Mouse (Mus musculus) midbrain, embryonic 14.5 days (tissue): ENCODE results near the gene Nop2. TPM values are rescaled to one million over a fixed set of nuclear protein-coding genes. Genes with fewer than 3 reads are reported as not detected.

Experiments
- ATAC-seq: fragments of 200-750 bp; cut with Nextera tagmentation; 2 replicates; pipeline ENCODE4 v1.8.0; 2017; ENCODE audit warnings: moderate number of reproducible peaks, moderate library complexity; ENCODE audit not compliant: low FRiP score, low TSS enrichment
- DNase-seq: peaks from one replicate; pipeline ENCODE4 v3.0.0-alpha.2; 2015
- H3K27ac ChIP-seq: fragments of 300-500 bp; sonication (generic); replicated peaks from 2 replicates; pipeline ENCODE4 v1.5.1; 2014; ENCODE audit warnings: mild to moderate bottlenecking, low read depth, low read length, moderate library complexity
- H3K27me3 ChIP-seq: fragments of 300-500 bp; sonication (generic); 2 replicates; pipeline ENCODE4 v1.6.1; 2014; ENCODE audit warnings: low read length, control low read depth, mixed read lengths; ENCODE audit not compliant: control insufficient read depth, insufficient read depth
- H3K36me3 ChIP-seq: fragments of 300-500 bp; sonication (generic); 2 replicates; pipeline ENCODE4 v1.6.1; 2014; ENCODE audit warnings: low read length, control low read depth; ENCODE audit not compliant: control insufficient read depth, insufficient read depth
- H3K4me1 ChIP-seq: fragments of 300-500 bp; sonication (generic); 2 replicates; pipeline ENCODE4 v1.6.1; 2014; ENCODE audit warnings: mild to moderate bottlenecking, antibody characterized with exemption, low read length, control low read depth; ENCODE audit not compliant: control insufficient read depth, insufficient read depth
- H3K4me2 ChIP-seq: fragments of 300-500 bp; sonication (generic); 2 replicates; pipeline ENCODE4 v1.6.1; 2014; ENCODE audit warnings: mild to moderate bottlenecking, low read length, moderate library complexity
- H3K4me3 ChIP-seq: fragments of 300-500 bp; sonication (generic); replicated peaks from 2 replicates; pipeline ENCODE4 v1.5.1; 2014; ENCODE audit warnings: low read depth, low read length
- H3K9ac ChIP-seq: fragments of 300-500 bp; sonication (generic); replicated peaks from 2 replicates; pipeline ENCODE4 v1.6.1; 2014; ENCODE audit warnings: mild to moderate bottlenecking, low read length, moderate library complexity
- H3K9me3 ChIP-seq: fragments of 300-500 bp; sonication (generic); 2 replicates; pipeline ENCODE4 v1.6.1; 2016; ENCODE audit warnings: low read length, control low read depth, mixed read lengths; ENCODE audit not compliant: control insufficient read depth
- WGBS: fragments of 180-500 bp; shearing (Covaris S2); extraction: QIAGEN DNeasy Blood & Tissue Kit; methylation state at CpG from one replicate; pipeline ENCODE4 v1.1.7; 2014; 5-methylcytosine and 5-hydroxymethylcytosine counted together
- polyA plus RNA-seq: library from polyadenylated mRNA; unstranded; fragments of >200 nt; fragmentation: Nextera tagmentation; extraction: Ambion mirVana; gene quantifications from 2 replicates; pipeline ENCODE4 v1.2.1, GENCODE M21; 2014

Gene Nop2
- polyA plus RNA-seq, 1 experiment from 2014 or later, result 46.3 TPM

- Histone ChIP-seq H3K9me3 (no peaks in the 10 kb centered on the region), H3K4me3 (no peak overlapping the region), H3K27me3 (no peaks in the 10 kb centered on the region), H3K27ac (no peak overlapping the region), H3K36me3 (peaks cover 96% of the 10 kb centered on the region), H3K4me1 (no peaks in the 10 kb centered on the region), H3K9ac (no peak overlapping the region), H3K4me2 (no peak overlapping the region)
- ATAC-seq (no peak), DNase-seq (no peak)
- WGBS, result 63% methylated on average over 5 of the region's 5 CpGs
Observed at GRCm38 (mm10) chr6:125182133-125182532, 50.4 kb downstream of the Nop2 start.

- Histone ChIP-seq H3K4me3 (no peak overlapping the region), H3K36me3 (peaks cover 81% of the 10 kb centered on the region), H3K9me3 (no peaks in the 10 kb centered on the region), H3K4me2 (no peak overlapping the region), H3K27ac (no peak overlapping the region), H3K9ac (no peak overlapping the region), H3K4me1 (0 out of 2 replicates have a peak, but pooled peaks cover 3% of the 10 kb centered on the region), H3K27me3 (no peaks in the 10 kb centered on the region)
- ATAC-seq (no peak), DNase-seq (no peak)
- WGBS, result 95% methylated on average over 10 of the region's 10 CpGs
Observed at GRCm38 (mm10) chr6:125186203-125186602, 54.5 kb downstream of the Nop2 start.

- peak overlapping the region; percentile 99 for H3K27ac ChIP-seq
- peak overlapping the region; percentile 69 for H3K4me3 ChIP-seq
- DNase-seq, result peak; percentile 14
- H3K9me3 ChIP-seq, result no peaks in the 10 kb centered on the region
- peaks cover 13% of the 10 kb centered on the region; the same call in 1 of the 2 replicates for H3K4me1 ChIP-seq
- peak overlapping the region; percentile 62 for H3K9ac ChIP-seq
- H3K36me3 ChIP-seq, result peaks cover 54% of the 10 kb centered on the region
- peak overlapping the region; percentile 71 for H3K4me2 ChIP-seq
- ATAC-seq, result no peak
- H3K27me3 ChIP-seq, result no peaks in the 10 kb centered on the region
Observed at GRCm38 (mm10) chr6:125190816-125191215, 59.1 kb downstream of the Nop2 start.

GRCm38 (mm10) chr6:125191332-125192015 is 59.8 kb downstream of the Nop2 start, which contains the start of the genes Ncapd2 and Mrpl51:
TSS of gene Ncapd2 (minus strand) at chr6:125191701.
TSS of gene Mrpl51 (plus strand) at chr6:125191801.
- under 1% methylated on average over 54 of the region's 54 CpGs for WGBS
- no peaks in the 10 kb centered on the region for H3K27me3 ChIP-seq
- H3K4me1 ChIP-seq, result peaks cover 14% of the 10 kb centered on the region; the same call in 1 of the 2 replicates
- H3K9me3 ChIP-seq, result no peaks in the 10 kb centered on the region
- ATAC-seq (peak; percentile 97), DNase-seq (peak; percentile 99)
- H3K4me2 ChIP-seq, result peak within 1 kb of the TSS; percentile 71
- peak within 1 kb of the TSS; percentile 68 for H3K9ac ChIP-seq
- H3K4me3 ChIP-seq, result peak within 1 kb of the TSS; percentile 69
- peaks cover 48% of the 10 kb centered on the region for H3K36me3 ChIP-seq
- peak within 1 kb of the TSS; percentile 99 for H3K27ac ChIP-seq

- ATAC-seq (peak; percentile 92), DNase-seq (peak; percentile 97)
- H3K27me3 ChIP-seq, result no peaks in the 10 kb centered on the region
- peak overlapping the region; percentile 71 for H3K4me2 ChIP-seq
- H3K4me3 ChIP-seq, result peak overlapping the region; percentile 69
- WGBS, result under 1% methylated on average over 34 of the region's 34 CpGs
- peak overlapping the region; percentile 68 for H3K9ac ChIP-seq
- no peaks in the 10 kb centered on the region for H3K9me3 ChIP-seq
- H3K36me3 ChIP-seq, result peaks cover 41% of the 10 kb centered on the region
- H3K4me1 ChIP-seq, result peaks cover 14% of the 10 kb centered on the region; the same call in 1 of the 2 replicates
- H3K27ac ChIP-seq, result peak overlapping the region; percentile 99
Observed at GRCm38 (mm10) chr6:125192016-125192714, 60.5 kb downstream of the Nop2 start.

GRCm38 (mm10) chr6:125192841-125193240 is 61.1 kb downstream of the Nop2 start:
- Histone ChIP-seq H3K4me2 (peak overlapping the region; percentile 71), H3K36me3 (peaks cover 34% of the 10 kb centered on the region), H3K4me3 (peak overlapping the region; percentile 69), H3K4me1 (peaks cover 14% of the 10 kb centered on the region; the same call in 1 of the 2 replicates), H3K9me3 (no peaks in the 10 kb centered on the region), H3K9ac (peak overlapping the region; percentile 68), H3K27ac (peak overlapping the region; percentile 99; the same call in 1 of the 2 replicates), H3K27me3 (no peaks in the 10 kb centered on the region)
- 49% methylated on average over 5 of the region's 5 CpGs for WGBS
- ATAC-seq (no peak), DNase-seq (no peak)

- Histone ChIP-seq H3K4me3 (no peak overlapping the region), H3K36me3 (peaks cover 31% of the 10 kb centered on the region), H3K9me3 (no peaks in the 10 kb centered on the region), H3K4me1 (peaks cover 14% of the 10 kb centered on the region; the same call in 1 of the 2 replicates), H3K27ac (no peak overlapping the region), H3K9ac (no peak overlapping the region), H3K27me3 (no peaks in the 10 kb centered on the region), H3K4me2 (peak overlapping the region; percentile 15; the same call in 1 of the 2 replicates)
- 90% methylated on average over 7 of the region's 7 CpGs for WGBS
- ATAC-seq (no peak), DNase-seq (no peak)
Observed at GRCm38 (mm10) chr6:125193390-125193789, 61.7 kb downstream of the Nop2 start.
